Mouse (Mus musculus) heart, adult 2 months (tissue): ENCODE data around the gene Sipa1l2. TPM values are rescaled to one million over a fixed set of nuclear protein-coding genes. Genes with fewer than 3 reads are reported as not detected.

Experiments
- DNase-seq, 2 experiments: peaks; one replicate each; pipeline ENCODE4 v3.0.0; 2021
- H3K27ac ChIP-seq: fragments of 200-600 bp; 2 replicates; pipeline ENCODE4 v1.8.1; 2022
- H3K27me3 ChIP-seq: fragments of 200-500 bp; 2 replicates; pipeline ENCODE4 v1.6.1; 2012; ENCODE audit warnings: mild to moderate bottlenecking, low read length, inconsistent platforms, mixed read lengths; ENCODE audit not compliant: control insufficient read depth, insufficient read depth
- H3K36me3 ChIP-seq: fragments of 200-500 bp; 2 replicates; pipeline ENCODE4 v1.6.1; 2012; ENCODE audit warnings: low read length, inconsistent platforms; ENCODE audit not compliant: control insufficient read depth, insufficient read depth
- H3K4me1 ChIP-seq: fragments of 200-500 bp; 2 replicates; pipeline ENCODE4 v1.6.1; 2011; ENCODE audit warnings: low read length; ENCODE audit not compliant: control insufficient read depth, insufficient read depth
- H3K4me3 ChIP-seq: fragments of 200-600 bp; 2 replicates; pipeline ENCODE4 v1.8.1; 2022
- H3K79me2 ChIP-seq: fragments of 200-500 bp; replicated peaks from 2 replicates; pipeline ENCODE4 v1.6.1; 2012; ENCODE audit warnings: mild to moderate bottlenecking, inconsistent platforms, low read length, moderate library complexity, mixed read lengths; ENCODE audit not compliant: control insufficient read depth, insufficient read depth
- H3K9ac ChIP-seq: fragments of 200-500 bp; 2 replicates; pipeline ENCODE4 v1.6.1; 2012; ENCODE audit warnings: low read depth, mild to moderate bottlenecking, control low read depth, inconsistent platforms, low read length, mixed read lengths
- CTCF ChIP-seq: fragments of 200-600 bp; IDR thresholded peaks from 2 replicates; pipeline ENCODE4 v1.8.1; 2022; ENCODE audit warnings: antibody characterized with exemption, mild to moderate bottlenecking, moderate library complexity
- EP300 ChIP-seq: fragments of 200-500 bp; IDR thresholded peaks from 2 replicates; pipeline ENCODE4 v1.6.1; 2011; ENCODE audit warnings: low read depth, low read length, control low read depth; ENCODE audit not compliant: insufficient read depth
- POLR2A ChIP-seq: fragments of 200-500 bp; IDR thresholded peaks from 2 replicates; pipeline ENCODE4 v1.6.1; 2011; ENCODE audit warnings: mild to moderate bottlenecking, low read depth, low read length, control low read depth; ENCODE audit not compliant: insufficient read depth
- WGBS: fragments of 180-500 bp; shearing (Covaris S2); methylation state at CpG from one replicate; pipeline ENCODE4 v1.1.7; 2018; 5-methylcytosine and 5-hydroxymethylcytosine counted together
- intact Hi-C: fragments of 180-260 bp; cut with DNase I; formaldehyde crosslinking; loops from one replicate; pipeline ENCODE4 v1.15.1; 2025
- polyA plus RNA-seq: library from polyadenylated mRNA; depleted of rRNA; stranded (reverse); fragments of >200 nt; gene quantifications from 2 replicates; pipeline ENCODE4 v1.2.3, GENCODE M21; 2012
- total RNA-seq, 2 experiments: library from RNA; stranded (reverse); gene quantifications; 2 replicates each; pipeline ENCODE4 v1.2.3; 2021

The Sipa1l2 gene
- total and polyA plus RNA-seq, 3 experiments = 27.0 to 45.4 (median 42.9) TPM

DNA sequence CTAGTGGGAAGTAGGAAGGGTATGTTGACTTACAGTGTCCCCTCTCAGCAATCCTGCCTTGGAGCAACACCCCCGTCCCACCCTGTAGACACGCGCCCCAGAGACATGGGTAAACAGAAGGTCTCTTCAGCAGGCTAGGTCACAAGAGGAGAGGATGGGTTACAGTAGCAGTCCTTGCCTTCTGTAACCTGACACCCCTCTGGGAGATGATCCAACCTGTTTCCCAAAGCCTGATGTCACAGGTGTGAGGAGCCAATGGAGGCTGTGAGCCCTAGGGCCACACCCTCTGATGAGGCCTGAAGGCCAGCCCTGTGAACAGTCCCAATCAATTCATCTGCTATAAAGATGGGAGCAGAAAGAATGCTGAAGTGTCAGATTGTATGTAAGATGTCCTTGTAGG lies 138.3 kb downstream of the Sipa1l2 start:
- no peak overlapping the region for H3K4me3 ChIP-seq
- peak in 1 of 2 experiments; percentile 58 for DNase-seq
- H3K79me2 ChIP-seq = no peaks in the 10 kb centered on the region
- peaks cover 2% of the 10 kb centered on the region; the same call in 1 of the 2 replicates for H3K4me1 ChIP-seq
- H3K36me3 ChIP-seq = no peaks in the 10 kb centered on the region
- peak; percentile 63 for TF ChIP-seq EP300
- no peak for TF ChIP-seq CTCF
- H3K9ac ChIP-seq = no peak overlapping the region
- H3K27ac ChIP-seq = peak overlapping the region; percentile 13; the same call in 1 of the 2 replicates
- WGBS = 66% methylated on average over 3 of the region's 3 CpGs
- H3K27me3 ChIP-seq = no peaks in the 10 kb centered on the region
- intact Hi-C loops = no loop called here

DNA sequence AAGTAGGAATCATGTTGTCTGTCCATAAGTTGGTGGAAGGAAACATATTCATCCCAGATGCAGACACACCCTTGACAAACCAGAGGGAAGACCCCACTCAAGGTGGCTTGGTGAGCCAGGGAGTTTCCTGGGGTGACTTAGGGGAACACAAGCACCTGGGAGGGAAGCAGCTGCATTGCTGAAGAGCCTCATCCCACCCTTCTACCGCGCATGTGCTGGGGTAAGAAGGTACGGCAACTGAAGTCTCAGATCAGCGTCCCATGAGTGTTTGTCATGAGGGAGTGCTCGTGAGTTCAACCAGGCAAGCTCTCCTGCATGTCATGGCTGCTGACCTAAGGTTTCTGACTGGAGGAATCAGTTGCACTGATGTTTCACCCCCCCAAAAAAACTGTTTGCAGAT lies 138.8 kb downstream of the Sipa1l2 start:
- TF ChIP-seq POLR2A = no peak
- TF ChIP-seq EP300 = no peak
- no peak for TF ChIP-seq CTCF
- Histone ChIP-seq H3K4me1 (peaks cover 2% of the 10 kb centered on the region; the same call in 1 of the 2 replicates), H3K36me3 (no peaks in the 10 kb centered on the region), H3K4me3 (no peak overlapping the region), H3K79me2 (no peaks in the 10 kb centered on the region), H3K27ac (peak overlapping the region; percentile 13; the same call in 1 of the 2 replicates), H3K9ac (no peak overlapping the region), H3K27me3 (no peaks in the 10 kb centered on the region)
- 92% methylated on average over 5 of the region's 5 CpGs for WGBS
- intact Hi-C loops = no loop called here
- no peak for DNase-seq

- H3K27ac ChIP-seq = no peak overlapping the region; the same call in 1 of the 2 replicates
- WGBS = 74% methylated on average over 8 of the region's 8 CpGs
- no peak overlapping the region for H3K9ac ChIP-seq
- no peak for DNase-seq
- TF ChIP-seq EP300 (no peak), POLR2A (no peak), CTCF (no peak)
- intact Hi-C loops = no loop called here
- H3K27me3 ChIP-seq = no peaks in the 10 kb centered on the region
- H3K79me2 ChIP-seq = no peaks in the 10 kb centered on the region
- no peak overlapping the region for H3K4me3 ChIP-seq
- no peaks in the 10 kb centered on the region for H3K36me3 ChIP-seq
- peaks cover 3% of the 10 kb centered on the region; the same call in 1 of the 2 replicates for H3K4me1 ChIP-seq
Observed at GRCm38 (mm10) chr8:125428979-125429690, 140.5 kb downstream of the Sipa1l2 start.

GRCm38 (mm10) chr8:125423861-125424260 lies 145.7 kb downstream of the Sipa1l2 start:
- WGBS = 54% methylated on average over 10 of the region's 10 CpGs
- peak overlapping the region; percentile 28; the same call in 1 of the 2 replicates for H3K27ac ChIP-seq
- H3K79me2 ChIP-seq = no peaks in the 10 kb centered on the region
- H3K9ac ChIP-seq = no peak overlapping the region
- TF ChIP-seq CTCF = no peak
- TF ChIP-seq EP300 = peak; percentile 76; the same call in 1 of the 2 replicates
- TF ChIP-seq POLR2A = no peak
- peaks cover 4% of the 10 kb centered on the region; the same call in 1 of the 2 replicates for H3K4me1 ChIP-seq
- intact Hi-C loops = no loop called here
- H3K4me3 ChIP-seq = no peak overlapping the region
- H3K36me3 ChIP-seq = no peaks in the 10 kb centered on the region
- peak; percentile 37 to 43 for DNase-seq
- H3K27me3 ChIP-seq = no peaks in the 10 kb centered on the region

DNA sequence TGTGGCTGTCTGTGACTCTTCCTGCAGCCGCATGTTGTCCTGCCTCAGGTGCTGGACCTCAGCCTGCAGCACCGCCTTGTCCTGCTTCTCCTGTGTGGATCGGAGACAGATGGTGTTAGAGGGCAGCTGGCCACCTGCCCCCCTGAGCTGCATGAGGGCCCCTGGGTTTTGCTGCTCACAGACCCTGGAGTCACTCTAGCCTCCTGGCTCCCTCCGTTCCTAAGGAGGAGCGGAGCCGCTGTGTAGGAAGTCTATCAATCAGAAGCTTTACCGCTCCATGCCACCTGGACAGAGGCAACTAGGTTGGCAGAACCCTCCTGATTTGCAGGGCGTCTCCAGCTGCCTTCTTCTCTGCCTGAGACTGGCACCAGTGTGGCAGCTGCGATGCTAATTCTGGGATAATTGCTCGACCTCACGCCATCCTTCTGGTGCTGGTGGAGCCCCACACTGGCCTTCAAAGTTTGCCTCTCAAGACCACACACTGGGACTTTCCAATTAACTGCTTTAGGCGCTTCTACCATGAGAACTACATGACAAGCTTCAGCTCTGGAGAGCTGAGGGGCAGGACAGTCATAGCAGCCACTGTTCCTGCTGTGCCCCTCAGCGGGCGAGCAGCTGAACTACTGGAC lies 150.3 kb downstream of the Sipa1l2 start:
- no peak overlapping the region for H3K4me3 ChIP-seq
- TF ChIP-seq POLR2A = no peak
- no peak for TF ChIP-seq EP300
- no peak for TF ChIP-seq CTCF
- H3K9ac ChIP-seq = no peak overlapping the region
- peaks cover 3% of the 10 kb centered on the region; the same call in 1 of the 2 replicates for H3K4me1 ChIP-seq
- no peak for DNase-seq
- H3K36me3 ChIP-seq = no peaks in the 10 kb centered on the region
- H3K27me3 ChIP-seq = no peaks in the 10 kb centered on the region
- H3K79me2 ChIP-seq = no peaks in the 10 kb centered on the region
- WGBS = 96% methylated on average over 14 of the region's 14 CpGs
- no peak overlapping the region for H3K27ac ChIP-seq
- intact Hi-C loops = no loop called here

DNA sequence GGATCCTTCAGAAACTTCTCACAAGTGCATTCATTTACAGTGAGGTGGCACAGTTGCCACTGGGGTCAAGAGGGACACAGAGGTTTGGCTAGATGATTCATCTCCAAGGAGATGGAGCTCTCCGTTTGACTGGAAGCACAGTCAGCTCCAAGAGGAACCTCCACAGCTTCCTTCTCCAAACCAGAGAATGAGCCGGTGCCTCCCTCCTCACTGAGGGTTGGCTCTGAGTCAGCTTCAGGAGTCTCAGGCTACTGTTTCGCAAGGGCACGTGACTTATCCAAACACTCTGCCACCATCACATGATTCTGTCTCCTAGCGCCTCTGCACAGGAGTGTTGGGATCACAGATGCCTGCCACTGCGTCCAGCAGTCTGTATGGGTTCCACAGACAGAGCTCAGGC lies 153.5 kb downstream of the Sipa1l2 start:
- no peaks in the 10 kb centered on the region for H3K27me3 ChIP-seq
- intact Hi-C loops = no loop called here
- TF ChIP-seq POLR2A = no peak
- no peak for TF ChIP-seq CTCF
- TF ChIP-seq EP300 = no peak
- H3K9ac ChIP-seq = no peak overlapping the region
- no peaks in the 10 kb centered on the region for H3K79me2 ChIP-seq
- peak in 1 of 2 experiments; percentile 44 for DNase-seq
- 47% methylated on average over 6 of the region's 6 CpGs for WGBS
- H3K27ac ChIP-seq = no peak overlapping the region
- H3K4me3 ChIP-seq = no peak overlapping the region
- no peaks in the 10 kb centered on the region for H3K4me1 ChIP-seq
- H3K36me3 ChIP-seq = no peaks in the 10 kb centered on the region
